Mouse (Mus musculus): ENCODE data around the gene Kif23.

Gene Kif23

GRCm38 (mm10) chr9:61947402-61948346 is 1.1 kb upstream of the Kif23 start:
- peak; percentile 65 for DNase-seq (ENCODE audit: low spot score)

GRCm38 (mm10) chr9:61945973-61946611 is 482 bp downstream of the Kif23 start:
- peak; percentile 45 for DNase-seq (ENCODE audit: low spot score)

- no peak for DNase-seq (ENCODE audit: low spot score)
Observed at GRCm38 (mm10) chr9:61941054-61941453, 5.5 kb downstream of the Kif23 start.

GRCm38 (mm10) chr9:61933333-61933732 is 13.2 kb downstream of the Kif23 start:
- DNase-seq (ENCODE audit: low spot score), result no peak

GRCm38 (mm10) chr9:61932009-61932408 is 14.6 kb downstream of the Kif23 start:
- no peak for DNase-seq (ENCODE audit: low spot score)

- DNase-seq (ENCODE audit: low spot score), result no peak
Observed at GRCm38 (mm10) chr9:61925086-61925660, 21.4 kb downstream of the Kif23 start.

GRCm38 (mm10) chr9:61920331-61920730 is 26.2 kb downstream of the Kif23 start:
- DNase-seq (ENCODE audit: low spot score), result no peak

GRCm38 (mm10) chr9:61919464-61919863 is 27.1 kb downstream of the Kif23 start:
- DNase-seq (ENCODE audit: low spot score), result no peak

GRCm38 (mm10) chr9:61917436-61917835 is 29.1 kb downstream of the Kif23 start:
- DNase-seq (ENCODE audit: low spot score), result no peak

GRCm38 (mm10) chr9:61916986-61917385 is 29.6 kb downstream of the Kif23 start:
- DNase-seq (ENCODE audit: low spot score), result no peak

GRCm38 (mm10) chr9:61915393-61916005 is 31.1 kb downstream of the Kif23 start:
- DNase-seq (ENCODE audit: low spot score), result no peak

- DNase-seq (ENCODE audit: low spot score), result no peak
Observed at GRCm38 (mm10) chr9:61914917-61915300, 31.7 kb downstream of the Kif23 start.

- peak; percentile 89 for DNase-seq (ENCODE audit: low spot score)
Observed at GRCm38 (mm10) chr9:61914203-61914916, 32.2 kb downstream of the Kif23 start, which contains the start of gene Rplp1. Gene Rplp1 (minus strand): TSS chr9:61914542.

- DNase-seq (ENCODE audit: low spot score), result no peak
Observed at GRCm38 (mm10) chr9:61911300-61912128, 35.1 kb downstream of the Kif23 start.

GRCm38 (mm10) chr9:61910526-61911256 is 35.9 kb downstream of the Kif23 start:
- no peak for DNase-seq (ENCODE audit: low spot score)

- DNase-seq (ENCODE audit: low spot score), result no peak
Observed at GRCm38 (mm10) chr9:61909633-61910032, 36.9 kb downstream of the Kif23 start.

- no peak for DNase-seq (ENCODE audit: low spot score)
Observed at GRCm38 (mm10) chr9:61908832-61909407, 37.7 kb downstream of the Kif23 start.

- DNase-seq (ENCODE audit: low spot score), result no peak
Observed at GRCm38 (mm10) chr9:61908341-61908740, 38.2 kb downstream of the Kif23 start.

- no peak for DNase-seq (ENCODE audit: low spot score)
Observed at GRCm38 (mm10) chr9:61907621-61908295, 38.8 kb downstream of the Kif23 start.

All from spleen, adult 12 weeks (tissue).